Mouse (Mus musculus) layer of hippocampus, postnatal 25 days (tissue): ENCODE measurements around the gene Kcnt2. TPM values are rescaled to one million over a fixed set of nuclear protein-coding genes. Genes with fewer than 3 reads are reported as not detected.

ENCODE experiments used
- DNase-seq, 2 experiments: peaks; one replicate each; pipeline ENCODE4 v3.0.0; 2022; ENCODE audit warnings: mixed read lengths in 2 of 2, low spot score in 1 of 2; ENCODE audit errors: extremely low spot score in 1 of 2
- total RNA-seq, 2 experiments: library from RNA; stranded (reverse); gene quantifications; 2 replicates each; pipeline ENCODE4 v1.2.3; 2021

Kcnt2 gene
- 10 to 100 TPM; 31.3 to 33.7 TPM for total RNA-seq

DNA sequence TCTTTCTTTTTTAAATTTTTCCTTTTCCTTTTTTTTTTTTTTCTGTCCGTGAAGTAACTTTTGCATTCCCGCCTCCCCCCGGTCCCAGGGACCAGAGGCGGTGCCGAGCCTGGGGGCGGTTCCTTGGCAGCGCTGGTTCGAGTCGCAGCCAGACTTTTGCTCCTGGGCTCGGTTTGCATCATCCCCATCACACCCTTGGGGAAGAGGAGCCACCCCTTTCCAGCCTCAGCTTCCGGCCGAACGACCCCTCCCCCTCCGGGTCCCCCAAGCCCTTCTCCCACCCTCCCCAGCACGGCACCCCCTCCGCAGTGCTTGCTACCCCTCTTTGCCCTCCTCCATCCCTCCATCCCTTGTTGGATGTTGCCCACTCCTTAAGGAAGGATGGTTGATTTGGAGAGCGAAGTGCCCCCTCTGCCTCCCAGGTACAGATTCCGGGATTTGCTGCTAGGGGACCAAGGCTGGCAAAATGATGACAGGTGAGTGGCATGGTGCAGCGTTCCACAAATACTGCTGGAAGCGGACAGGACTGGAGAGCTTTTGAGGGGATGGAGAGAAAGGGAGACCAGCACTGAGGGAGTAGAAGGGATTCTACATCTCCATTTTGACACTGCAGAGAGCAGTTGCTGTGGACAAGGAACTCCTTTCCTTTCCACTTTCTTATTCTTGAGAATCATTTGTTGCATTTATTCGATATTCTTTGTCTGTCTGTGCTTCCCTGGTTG is at the start of gene Kcnt2:
Kcnt2 (plus strand) TSS at position 283 of the 722 bp plus-strand sequence.
- peak; percentile 28 to 40 for DNase-seq

DNA sequence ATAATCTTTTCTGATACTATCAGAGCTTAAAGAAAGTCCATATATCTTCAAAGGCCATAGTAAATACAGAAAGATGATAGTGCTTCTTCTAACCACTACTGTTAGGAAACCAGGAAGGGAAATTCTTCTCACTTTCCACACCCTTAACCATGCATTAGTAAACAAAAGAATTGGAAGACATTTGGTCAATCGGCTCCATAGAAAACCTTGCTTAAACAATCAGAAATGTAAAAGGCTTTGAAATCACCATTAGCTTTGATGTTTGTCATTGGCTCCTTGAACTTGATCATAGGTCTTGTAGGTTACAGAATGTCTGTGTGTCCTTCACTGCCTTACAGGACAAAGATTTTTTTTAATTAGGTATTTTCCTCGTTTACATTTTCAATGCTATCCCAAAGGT is 40.6 kb upstream of the Kcnt2 start:
- no peak for DNase-seq

- no peak for DNase-seq
These were observed 20.7 kb upstream of the Kcnt2 start for GRCm38 (mm10) chr1:140225221-140225620.

- no peak for DNase-seq
These were observed 19.3 kb upstream of the Kcnt2 start for GRCm38 (mm10) chr1:140226673-140227072.

- peak; percentile 39 for DNase-seq
These were observed 493 bp upstream of the Kcnt2 start for GRCm38 (mm10) chr1:140245465-140245864.

DNA sequence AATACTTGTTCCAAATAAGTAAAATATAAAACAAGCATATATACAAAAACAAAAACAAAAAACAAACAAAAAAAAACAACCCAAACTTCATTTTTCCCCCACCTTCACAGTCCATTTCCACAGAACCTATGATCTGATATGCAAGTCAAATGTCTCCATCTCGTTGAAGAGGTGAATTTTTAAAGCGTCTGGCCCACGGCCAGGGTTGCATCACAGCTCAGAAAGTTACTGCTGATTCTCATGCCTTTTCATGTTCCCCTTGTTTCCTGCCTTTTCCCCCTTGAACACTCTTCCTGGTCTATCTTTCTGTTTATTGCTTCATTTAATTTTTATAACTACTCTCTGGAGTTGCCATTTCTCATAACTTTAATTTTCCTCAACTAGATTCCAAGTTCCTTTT is 18.7 kb downstream of the Kcnt2 start:
- no peak for DNase-seq

- DNase-seq = no peak
These were observed 20.1 kb downstream of the Kcnt2 start for GRCm38 (mm10) chr1:140266047-140266446.

GRCm38 (mm10) chr1:140266643-140267286 is 20.8 kb downstream of the Kcnt2 start:
- no peak for DNase-seq

DNA sequence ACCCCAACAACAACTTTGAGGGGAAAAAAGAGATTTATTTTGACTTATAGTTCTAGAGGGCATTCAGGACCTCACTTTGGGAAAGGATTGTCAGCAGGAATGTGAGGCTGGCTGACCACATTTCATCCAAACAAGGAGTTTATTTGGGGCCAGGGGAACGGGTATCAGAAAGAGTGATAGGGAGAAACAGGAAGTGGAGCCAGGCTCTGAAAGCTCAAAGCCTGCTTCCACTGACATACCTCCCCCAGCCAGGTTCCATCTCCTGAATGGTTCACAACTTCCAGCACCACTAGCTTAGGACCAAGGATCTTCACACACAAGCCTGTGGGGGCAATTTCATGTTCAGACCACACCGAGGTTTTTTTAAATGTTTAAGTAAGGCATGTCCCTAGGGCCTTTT is 21.3 kb downstream of the Kcnt2 start:
- no peak for DNase-seq

GRCm38 (mm10) chr1:140273624-140274023 is 27.7 kb downstream of the Kcnt2 start:
- DNase-seq = no peak

DNA sequence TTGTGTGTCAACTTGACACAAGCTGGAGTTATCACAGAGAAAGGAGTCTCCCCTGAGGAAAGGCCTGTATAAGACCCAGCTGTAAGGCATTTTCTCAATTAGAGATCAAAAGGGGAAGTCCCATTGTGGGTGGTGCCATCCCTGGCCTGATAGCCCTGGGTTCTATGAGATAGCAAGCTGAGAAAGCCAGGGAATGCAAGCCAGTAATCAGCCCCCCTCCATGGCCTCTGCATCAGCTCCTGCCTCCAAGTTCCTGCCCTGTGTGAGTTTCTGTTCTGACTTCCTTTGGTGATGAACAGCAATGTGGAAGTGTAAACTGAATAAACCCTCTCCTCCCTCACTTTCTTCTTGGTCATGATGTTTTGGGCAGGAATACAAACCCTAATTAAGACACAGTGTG is 29.9 kb downstream of the Kcnt2 start:
- no peak for DNase-seq

GRCm38 (mm10) chr1:140293140-140293539 is 47.2 kb downstream of the Kcnt2 start:
- no peak for DNase-seq

- DNase-seq = no peak
These were observed 49.5 kb downstream of the Kcnt2 start for GRCm38 (mm10) chr1:140295482-140295881.

GRCm38 (mm10) chr1:140304244-140304643 is 58.3 kb downstream of the Kcnt2 start:
- no peak for DNase-seq

DNA sequence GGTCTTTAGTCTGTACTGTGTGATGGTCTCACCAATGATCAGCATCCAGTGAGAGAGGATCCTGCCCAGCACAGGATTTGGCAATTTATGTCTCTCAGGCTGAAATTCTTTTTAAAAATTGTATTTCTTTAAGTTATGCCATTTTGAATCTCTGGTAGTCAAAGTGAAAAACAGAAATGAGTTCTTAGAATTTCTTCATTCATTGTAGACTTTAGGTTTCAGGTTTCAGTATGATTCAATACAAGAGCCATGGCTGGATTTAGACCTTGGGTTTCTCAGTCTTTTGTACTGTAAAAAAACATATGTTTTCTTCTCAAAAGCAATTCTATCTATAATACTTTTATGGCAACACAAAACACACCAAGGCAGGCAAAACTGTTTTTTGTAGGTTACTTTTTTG is 59.4 kb downstream of the Kcnt2 start:
- DNase-seq = no peak

DNA sequence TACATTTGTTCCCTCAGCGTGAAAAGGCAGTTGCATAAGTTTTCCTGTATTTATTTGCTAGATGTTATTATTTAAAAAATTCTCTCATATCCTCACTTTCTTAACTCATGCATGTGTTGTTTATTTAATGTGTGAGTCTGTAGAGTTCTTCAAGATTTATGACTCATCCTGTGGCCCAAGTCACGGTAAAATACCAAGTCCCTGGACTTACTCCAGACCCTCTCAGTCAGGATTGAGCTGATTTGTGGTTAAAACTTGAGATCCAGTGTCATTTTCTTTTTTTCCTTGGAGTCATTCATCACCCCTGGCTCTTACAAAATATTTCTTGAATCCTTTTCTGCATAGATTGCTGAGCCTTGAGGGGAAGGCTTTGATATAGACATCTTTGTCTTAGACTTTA is 60.4 kb downstream of the Kcnt2 start:
- DNase-seq = no peak

GRCm38 (mm10) chr1:140310739-140311138 is 64.8 kb downstream of the Kcnt2 start:
- DNase-seq = no peak

- DNase-seq = no peak
These were observed 79.1 kb downstream of the Kcnt2 start for GRCm38 (mm10) chr1:140325088-140325487.

- DNase-seq = no peak
These were observed 80.8 kb downstream of the Kcnt2 start for GRCm38 (mm10) chr1:140326709-140327108.

DNA sequence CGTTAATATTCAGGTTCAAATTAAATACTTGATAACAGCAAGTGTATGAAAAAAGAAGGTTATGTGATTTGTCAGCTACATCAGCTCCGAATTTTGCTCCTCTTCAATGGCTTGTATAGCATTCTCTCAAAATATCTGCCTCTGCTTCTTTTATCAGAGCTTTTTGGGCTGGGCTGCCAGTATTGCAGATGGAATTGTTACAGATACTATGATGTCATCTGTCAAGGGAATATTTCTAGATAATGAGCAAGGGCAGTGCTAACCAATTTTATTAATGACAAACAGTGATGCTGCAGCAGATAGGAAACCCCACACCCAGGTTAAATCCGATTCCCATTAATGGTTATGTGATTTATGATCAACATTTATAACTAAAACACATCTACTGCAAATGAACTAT is 87.7 kb downstream of the Kcnt2 start:
- DNase-seq = no peak

DNA sequence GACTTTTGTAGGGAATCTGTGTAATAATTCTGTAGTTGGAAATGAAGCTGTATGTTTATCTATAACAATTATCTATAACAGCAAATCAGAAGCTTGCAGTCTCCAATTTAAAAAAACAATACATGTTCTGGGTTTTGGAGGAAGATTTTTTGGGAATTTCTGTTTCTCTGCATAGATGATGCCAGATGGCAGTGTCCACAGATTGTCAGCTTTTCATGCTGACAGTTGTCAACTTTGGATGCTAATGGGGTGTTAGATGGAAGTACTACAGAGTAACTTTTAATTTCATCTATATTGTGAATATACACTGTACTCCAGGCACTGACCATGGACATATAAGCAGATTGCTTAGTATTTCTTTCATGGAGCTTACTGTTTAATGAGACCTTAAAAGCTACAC is 92.5 kb downstream of the Kcnt2 start:
- DNase-seq = no peak

DNA sequence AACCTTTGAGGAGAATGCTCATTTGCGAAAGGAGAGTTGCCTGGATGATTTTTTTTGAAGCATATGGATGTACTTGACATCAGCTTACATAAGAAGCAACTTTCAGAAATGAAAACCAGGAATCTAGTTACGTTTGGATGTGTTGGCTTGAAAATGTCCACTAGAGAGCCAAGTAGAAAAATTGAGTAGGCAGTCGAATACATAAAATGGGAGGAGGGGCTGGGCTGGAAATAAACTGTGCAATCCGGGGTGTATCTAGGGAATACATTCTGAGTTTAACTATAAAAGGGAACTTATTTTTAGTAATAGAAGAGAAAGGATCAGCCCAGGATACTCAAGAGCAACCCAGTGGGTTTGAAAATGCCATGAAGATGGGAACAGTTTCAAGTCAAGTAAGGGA is 93.4 kb downstream of the Kcnt2 start:
- DNase-seq = no peak
